Mouse (Mus musculus): Measurements from ENCODE around the gene Gtpbp4. TPM values are rescaled to one million over a fixed set of nuclear protein-coding genes. Genes with fewer than 3 reads are reported as not detected.
"Not testable (repeated sequence)": the region's sequence is repeated elsewhere in the genome, so short reads cannot be mapped to it uniquely, and the experiment has no call there.

Gtpbp4 gene
- polyA plus RNA-seq, 1 experiment from 2014 or later, result 74.5 TPM

- H3K36me3 ChIP-seq, result no peaks in the 10 kb centered on the region
- WGBS, result 18% methylated on average over 8 of the region's 8 CpGs
Observed at GRCm38 (mm10) chr13:9017190-9017589, 21.3 kb upstream of the Gtpbp4 start.

GRCm38 (mm10) chr13:9014431-9014830, 18.5 kb upstream of the Gtpbp4 start:
- WGBS, result 13% methylated on average over 3 of the region's 3 CpGs
- Histone ChIP-seq H3K4me1 (no peaks in the 10 kb centered on the region), H3K9me3 (no peaks in the 10 kb centered on the region), H3K27ac (peak overlapping the region; percentile 57), H3K4me3 (replicated peaks) (no peak overlapping the region), H3K9ac (no peak overlapping the region), H3K4me2 (no peak overlapping the region), H3K27me3 (replicated peaks) (no peaks in the 10 kb centered on the region), H3K36me3 (no peaks in the 10 kb centered on the region)
- ATAC-seq (ENCODE audit: insufficient read depth, low FRiP score, low read depth), result peak; percentile 70; the same call in 1 of the 2 replicates

More at GRCm38 (mm10) chr13:9017190-9017589, 21.3 kb upstream of the Gtpbp4 start:
- Histone ChIP-seq H3K9ac (no peak overlapping the region), H3K27me3 (replicated peaks) (no peaks in the 10 kb centered on the region), H3K4me3 (replicated peaks) (no peak overlapping the region), H3K27ac (no peak overlapping the region), H3K4me1 (no peaks in the 10 kb centered on the region), H3K4me2 (no peak overlapping the region), H3K9me3 (no peaks in the 10 kb centered on the region)
- ATAC-seq (ENCODE audit: insufficient read depth, low FRiP score, low read depth), result no peak

- no peak overlapping the region for H3K4me2 ChIP-seq
- H3K36me3 ChIP-seq, result no peaks in the 10 kb centered on the region
- ATAC-seq (ENCODE audit: insufficient read depth, low FRiP score, low read depth), result no peak; the same call in 1 of the 2 replicates
- no peak overlapping the region for H3K4me3 ChIP-seq (replicated peaks)
- WGBS, result 58% methylated on average over 1 of the region's 1 CpGs
- H3K27ac ChIP-seq, result no peak overlapping the region
- no peaks in the 10 kb centered on the region for H3K9me3 ChIP-seq
- H3K4me1 ChIP-seq, result no peaks in the 10 kb centered on the region
- no peaks in the 10 kb centered on the region for H3K27me3 ChIP-seq (replicated peaks)
- H3K9ac ChIP-seq, result no peak overlapping the region
Observed at GRCm38 (mm10) chr13:9013483-9013882, 17.6 kb upstream of the Gtpbp4 start.

GRCm38 (mm10) chr13:9011596-9012350, 15.9 kb upstream of the Gtpbp4 start:
- 49% methylated on average over 12 of the region's 12 CpGs for WGBS
- H3K4me3 ChIP-seq (replicated peaks), result no peak overlapping the region
- no peaks in the 10 kb centered on the region for H3K4me1 ChIP-seq
- no peak overlapping the region for H3K4me2 ChIP-seq
- peak; percentile 87 for ATAC-seq (ENCODE audit: insufficient read depth, low FRiP score, low read depth)
- no peaks in the 10 kb centered on the region for H3K27me3 ChIP-seq (replicated peaks)
- no peak overlapping the region for H3K9ac ChIP-seq
- H3K9me3 ChIP-seq, result no peaks in the 10 kb centered on the region
- no peak overlapping the region for H3K27ac ChIP-seq
- no peaks in the 10 kb centered on the region for H3K36me3 ChIP-seq

- no peaks in the 10 kb centered on the region for H3K27me3 ChIP-seq (replicated peaks)
- no peak overlapping the region for H3K4me3 ChIP-seq (replicated peaks)
- no peaks in the 10 kb centered on the region for H3K9me3 ChIP-seq
- H3K36me3 ChIP-seq, result no peaks in the 10 kb centered on the region
- H3K4me2 ChIP-seq, result no peak overlapping the region
- no peak for ATAC-seq (ENCODE audit: insufficient read depth, low FRiP score, low read depth)
- no peaks in the 10 kb centered on the region for H3K4me1 ChIP-seq
- WGBS, result 76% methylated on average over 2 of the region's 2 CpGs
- H3K27ac ChIP-seq, result no peak overlapping the region
- H3K9ac ChIP-seq, result no peak overlapping the region
Observed at GRCm38 (mm10) chr13:9003306-9003705, 7.4 kb upstream of the Gtpbp4 start.

- Histone ChIP-seq H3K27ac (no peak overlapping the region), H3K9ac (no peak overlapping the region), H3K9me3 (no peaks in the 10 kb centered on the region), H3K4me2 (no peak overlapping the region), H3K4me3 (replicated peaks) (no peak overlapping the region), H3K27me3 (replicated peaks) (no peaks in the 10 kb centered on the region), H3K36me3 (no peaks in the 10 kb centered on the region), H3K4me1 (peaks cover 10% of the 10 kb centered on the region)
- 76% methylated on average over 8 of the region's 8 CpGs for WGBS
- ATAC-seq (ENCODE audit: insufficient read depth, low FRiP score, low read depth), result no peak
Observed at GRCm38 (mm10) chr13:8999464-8999863, 3.6 kb upstream of the Gtpbp4 start.

GRCm38 (mm10) chr13:8997221-8997620, 1.3 kb upstream of the Gtpbp4 start:
- H3K9ac ChIP-seq; H3K36me3 ChIP-seq; H3K9me3 ChIP-seq; H3K27ac ChIP-seq; H3K4me3 ChIP-seq (replicated peaks); H3K27me3 ChIP-seq (replicated peaks); H3K4me2 ChIP-seq; ATAC-seq (ENCODE audit: insufficient read depth, low FRiP score, low read depth): not testable (repeated sequence)
- peaks cover 13% of the 10 kb centered on the region for H3K4me1 ChIP-seq
- 81% methylated on average over 5 of the region's 5 CpGs for WGBS

- Histone ChIP-seq H3K9ac (peak overlapping the region; percentile 60; the same call in 1 of the 2 replicates), H3K4me1 (peaks cover 13% of the 10 kb centered on the region), H3K9me3 (no peaks in the 10 kb centered on the region), H3K4me3 (replicated peaks) (peak overlapping the region; percentile 69), H3K36me3 (peaks cover 6% of the 10 kb centered on the region; the same call in 1 of the 2 replicates), H3K4me2 (peak overlapping the region; percentile 60), H3K27me3 (replicated peaks) (no peaks in the 10 kb centered on the region), H3K27ac (peak overlapping the region; percentile 38; the same call in 1 of the 2 replicates)
- WGBS, result 2% methylated on average over 33 of the region's 33 CpGs
- ATAC-seq (ENCODE audit: insufficient read depth, low FRiP score, low read depth), result peak; percentile 45
Observed at GRCm38 (mm10) chr13:8995159-8995989, 509 bp downstream of the Gtpbp4 start.

- Histone ChIP-seq H3K4me1 (peaks cover 13% of the 10 kb centered on the region), H3K36me3 (peaks cover 16% of the 10 kb centered on the region), H3K4me3 (replicated peaks) (no peak overlapping the region), H3K9me3 (no peaks in the 10 kb centered on the region), H3K27me3 (replicated peaks) (no peaks in the 10 kb centered on the region), H3K9ac (no peak overlapping the region), H3K27ac (no peak overlapping the region), H3K4me2 (no peak overlapping the region)
- ATAC-seq (ENCODE audit: insufficient read depth, low FRiP score, low read depth), result no peak
- whole genome bisulfite sequencing, result 90% methylated on average over 6 of the region's 6 CpGs
Observed at GRCm38 (mm10) chr13:8992231-8992630, 3.7 kb downstream of the Gtpbp4 start.

GRCm38 (mm10) chr13:8972972-8973371, 22.9 kb downstream of the Gtpbp4 start:
- Histone ChIP-seq H3K36me3 (peaks cover 36% of the 10 kb centered on the region), H3K4me3 (replicated peaks) (no peak overlapping the region), H3K9me3 (no peaks in the 10 kb centered on the region), H3K4me2 (no peak overlapping the region), H3K9ac (no peak overlapping the region), H3K4me1 (no peaks in the 10 kb centered on the region), H3K27me3 (replicated peaks) (no peaks in the 10 kb centered on the region), H3K27ac (no peak overlapping the region)
- 90% methylated on average over 3 of the region's 3 CpGs for WGBS
- ATAC-seq (ENCODE audit: insufficient read depth, low FRiP score, low read depth), result no peak

- Histone ChIP-seq H3K4me1 (no peaks in the 10 kb centered on the region), H3K4me3 (replicated peaks) (no peak overlapping the region), H3K9ac (no peak overlapping the region), H3K36me3 (peaks cover 33% of the 10 kb centered on the region), H3K27me3 (replicated peaks) (no peaks in the 10 kb centered on the region), H3K9me3 (no peaks in the 10 kb centered on the region), H3K4me2 (no peak overlapping the region), H3K27ac (no peak overlapping the region)
- ATAC-seq (ENCODE audit: insufficient read depth, low FRiP score, low read depth), result no peak
Observed at GRCm38 (mm10) chr13:8972369-8972768, 23.5 kb downstream of the Gtpbp4 start.

GRCm38 (mm10) chr13:8967742-8968141, 28.1 kb downstream of the Gtpbp4 start:
- Histone ChIP-seq H3K9me3 (no peaks in the 10 kb centered on the region), H3K4me2 (no peak overlapping the region), H3K27ac (no peak overlapping the region), H3K4me1 (no peaks in the 10 kb centered on the region), H3K4me3 (replicated peaks) (no peak overlapping the region), H3K27me3 (replicated peaks) (no peaks in the 10 kb centered on the region), H3K36me3 (peaks cover 4% of the 10 kb centered on the region; the same call in 1 of the 2 replicates), H3K9ac (no peak overlapping the region)
- no peak for ATAC-seq (ENCODE audit: insufficient read depth, low FRiP score, low read depth)
- 91% methylated on average over 8 of the region's 8 CpGs for WGBS

Measured in stomach, embryonic 15.5 days (tissue).